Mouse (Mus musculus) liver, adult 2 months (tissue): ENCODE measurements around the gene Qser1.

Source experiments
- CTCF ChIP-seq: fragments of 200-500 bp; IDR thresholded peaks from 2 replicates; pipeline ENCODE4 v1.5.1; 2011; ENCODE audit warnings: low read depth, low read length, control low read depth
- POLR2A ChIP-seq: fragments of 200-500 bp; IDR thresholded peaks from 2 replicates; pipeline ENCODE4 v1.6.1; 2011; ENCODE audit warnings: low read length, control low read depth; ENCODE audit not compliant: insufficient read depth; ENCODE audit errors: extremely low read depth

GRCm38 (mm10) chr2:104732562-104733256 is 83.9 kb downstream of the Qser1 start:
- no peak for TF ChIP-seq CTCF
- TF ChIP-seq POLR2A: no peak
